Mouse (Mus musculus) heart, embryonic 14.5 days (tissue): ENCODE measurements around the gene Ctnnd2. TPM values are rescaled to one million over a fixed set of nuclear protein-coding genes. Genes with fewer than 3 reads are reported as not detected.

Experiments
- ATAC-seq: fragments of 200-750 bp; cut with Nextera tagmentation; 2 replicates; pipeline ENCODE4 v1.8.0; 2017; ENCODE audit warnings: low read depth, moderate TSS enrichment; ENCODE audit not compliant: insufficient number of reproducible peaks, insufficient read depth, low FRiP score
- H3K27ac ChIP-seq, 2 experiments: fragments of 200-500 bp in 1 of 2; fragments of 300-500 bp in 1 of 2; sonication (generic) in 1 of 2; replicated peaks in 1 of 2; 2 replicates each; pipeline ENCODE4 v1.5.1; 2012 to 2014; ENCODE audit warnings: low read depth in 2 of 2, low read length in 2 of 2, control low read depth in 1 of 2, mild to moderate bottlenecking in 1 of 2, mixed read lengths in 1 of 2; ENCODE audit not compliant: control insufficient read depth in 1 of 2, insufficient read depth in 1 of 2
- H3K27me3 ChIP-seq: fragments of 300-500 bp; sonication (generic); 2 replicates; pipeline ENCODE4 v1.6.1; 2014; ENCODE audit warnings: mild to moderate bottlenecking, low read length, control low read depth; ENCODE audit not compliant: control insufficient read depth, insufficient read depth
- H3K36me3 ChIP-seq: fragments of 300-500 bp; sonication (generic); 2 replicates; pipeline ENCODE4 v1.6.1; 2014; ENCODE audit warnings: mild to moderate bottlenecking, control low read depth, low read length, mixed read lengths; ENCODE audit not compliant: control insufficient read depth, insufficient read depth
- H3K4me1 ChIP-seq, 2 experiments: fragments of 200-500 bp in 1 of 2; fragments of 300-500 bp in 1 of 2; sonication (generic) in 1 of 2; 2 replicates each; pipeline ENCODE4 v1.6.1; 2012 to 2014; ENCODE audit warnings: low read length in 2 of 2, control low read depth in 1 of 2, mixed read lengths in 1 of 2; ENCODE audit not compliant: control insufficient read depth in 2 of 2, insufficient read depth in 2 of 2
- H3K4me2 ChIP-seq: fragments of 300-500 bp; sonication (generic); 2 replicates; pipeline ENCODE4 v1.6.1; 2014; ENCODE audit warnings: mild to moderate bottlenecking, low read length
- H3K4me3 ChIP-seq, 2 experiments: fragments of 200-500 bp in 1 of 2; fragments of 300-500 bp in 1 of 2; sonication (generic) in 1 of 2; 2 replicates each; pipeline ENCODE4 v1.5.1; 2012 to 2014; ENCODE audit warnings: low read length in 2 of 2, mild to moderate bottlenecking in 2 of 2, control low read depth in 1 of 2, low read depth in 1 of 2, moderate library complexity in 1 of 2; ENCODE audit not compliant: control insufficient read depth in 1 of 2, insufficient read depth in 1 of 2
- H3K9ac ChIP-seq: fragments of 300-500 bp; sonication (generic); 2 replicates; pipeline ENCODE4 v1.6.1; 2014; ENCODE audit warnings: mild to moderate bottlenecking, low read length
- H3K9me3 ChIP-seq: fragments of 300-500 bp; sonication (generic); 2 replicates; pipeline ENCODE4 v1.6.1; 2016; ENCODE audit warnings: low read length, control low read depth; ENCODE audit not compliant: control insufficient read depth
- WGBS: fragments of 180-500 bp; shearing (Covaris S2); extraction: QIAGEN DNeasy Blood & Tissue Kit; methylation state at CpG from one replicate; pipeline ENCODE4 v1.1.7; 2014; 5-methylcytosine and 5-hydroxymethylcytosine counted together
- polyA plus RNA-seq: library from polyadenylated mRNA; unstranded; fragments of >200 nt; fragmentation: Nextera tagmentation; extraction: Ambion mirVana; gene quantifications from 2 replicates; pipeline ENCODE4 v1.2.1, GENCODE M21; 2014

The Ctnnd2 gene
- polyA plus RNA-seq, 1 experiment from 2014 or later: 0.61 TPM

GRCm38 (mm10) chr15:30686206-30687101, 514.1 kb downstream of the Ctnnd2 start:
- Histone ChIP-seq H3K4me2 (no peak overlapping the region), H3K9me3 (no peaks in the 10 kb centered on the region), H3K27ac (no peak overlapping the region), H3K36me3 (no peaks in the 10 kb centered on the region), H3K4me3 (no peak overlapping the region), H3K4me1 (no peaks in the 10 kb centered on the region), H3K9ac (no peak overlapping the region), H3K27me3 (no peaks in the 10 kb centered on the region)
- 48% methylated on average over 4 of the region's 4 CpGs for WGBS
- ATAC-seq: no peak

- H3K9ac ChIP-seq: no peak overlapping the region
- no peak overlapping the region for H3K4me3 ChIP-seq
- H3K9me3 ChIP-seq: no peaks in the 10 kb centered on the region
- no peaks in the 10 kb centered on the region for H3K27me3 ChIP-seq
- ATAC-seq: no peak
- H3K4me2 ChIP-seq: no peak overlapping the region
- WGBS: 79% methylated on average over 6 of the region's 6 CpGs
- H3K4me1 ChIP-seq: no peaks in the 10 kb centered on the region; a peak in 1 of 4 replicates
- no peak overlapping the region for H3K27ac ChIP-seq
- H3K36me3 ChIP-seq: no peaks in the 10 kb centered on the region
These were observed 521.4 kb downstream of the Ctnnd2 start for GRCm38 (mm10) chr15:30693754-30694205.

- no peak overlapping the region for H3K27ac ChIP-seq
- no peak overlapping the region for H3K4me3 ChIP-seq
- no peak overlapping the region for H3K4me2 ChIP-seq
- H3K27me3 ChIP-seq: no peaks in the 10 kb centered on the region
- no peak for ATAC-seq
- H3K9me3 ChIP-seq: no peaks in the 10 kb centered on the region
- H3K36me3 ChIP-seq: no peaks in the 10 kb centered on the region
- 83% methylated on average over 1 of the region's 1 CpGs for WGBS
- H3K9ac ChIP-seq: no peak overlapping the region
- no peaks in the 10 kb centered on the region; a peak in 1 of 4 replicates for H3K4me1 ChIP-seq
These were observed 521.9 kb downstream of the Ctnnd2 start for GRCm38 (mm10) chr15:30694286-30694685.

DNA sequence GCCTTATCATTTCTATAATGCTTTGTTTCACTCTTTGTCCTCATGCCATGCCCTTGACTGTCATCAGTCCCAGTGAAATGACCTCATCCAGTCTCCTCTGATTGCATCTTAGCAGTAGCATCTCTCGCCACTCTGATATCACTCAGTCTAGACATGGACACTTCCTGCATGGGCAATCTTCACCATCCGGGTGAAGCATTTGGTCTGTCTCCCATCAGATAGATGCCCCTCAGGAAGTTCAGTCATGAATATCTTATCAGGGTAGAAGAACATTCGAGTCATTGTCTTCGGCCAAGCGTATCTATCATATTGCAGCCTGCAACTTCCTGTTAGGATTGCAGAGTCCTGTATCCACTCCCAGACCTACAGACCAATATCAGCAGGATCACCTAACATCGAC, 523.5 kb downstream of the Ctnnd2 start:
- no peaks in the 10 kb centered on the region for H3K9me3 ChIP-seq

GRCm38 (mm10) chr15:30697356-30697755, 525.0 kb downstream of the Ctnnd2 start:
- ATAC-seq: no peak
- Histone ChIP-seq H3K4me2 (no peak overlapping the region), H3K27ac (no peak overlapping the region), H3K36me3 (no peaks in the 10 kb centered on the region), H3K9ac (no peak overlapping the region), H3K27me3 (no peaks in the 10 kb centered on the region), H3K4me1 (peaks cover 3 to 5% of the 10 kb centered on the region in 2 experiments; a peak in 3 of 4 replicates), H3K4me3 (no peak overlapping the region), H3K9me3 (no peaks in the 10 kb centered on the region)
- 73% methylated on average over 5 of the region's 5 CpGs for WGBS

More for the DNA sequence above, 523.5 kb downstream of the Ctnnd2 start:
- H3K36me3 ChIP-seq: no peaks in the 10 kb centered on the region
- no peak overlapping the region for H3K4me3 ChIP-seq
- H3K9ac ChIP-seq: no peak overlapping the region
- H3K4me2 ChIP-seq: no peak overlapping the region
- 54% methylated on average over 6 of the region's 6 CpGs for WGBS
- ATAC-seq: no peak
- H3K4me1 ChIP-seq: peaks cover 1 to 2% of the 10 kb centered on the region in 2 experiments; a peak in 3 of 4 replicates
- no peak overlapping the region for H3K27ac ChIP-seq
- no peaks in the 10 kb centered on the region for H3K27me3 ChIP-seq

- H3K4me2 ChIP-seq: no peak overlapping the region
- H3K9me3 ChIP-seq: no peaks in the 10 kb centered on the region
- H3K4me1 ChIP-seq: peaks cover 3 to 5% of the 10 kb centered on the region in 2 experiments; a peak in 3 of 4 replicates
- ATAC-seq: no peak
- H3K36me3 ChIP-seq: no peaks in the 10 kb centered on the region
- H3K4me3 ChIP-seq: no peak overlapping the region
- no peak overlapping the region for H3K9ac ChIP-seq
- no peaks in the 10 kb centered on the region for H3K27me3 ChIP-seq
- WGBS: 57% methylated on average over 6 of the region's 6 CpGs
- H3K27ac ChIP-seq: no peak overlapping the region
These were observed 528.4 kb downstream of the Ctnnd2 start for GRCm38 (mm10) chr15:30700762-30701161.

GRCm38 (mm10) chr15:30701592-30701991, 529.2 kb downstream of the Ctnnd2 start:
- Histone ChIP-seq H3K4me3 (no peak overlapping the region), H3K4me2 (no peak overlapping the region), H3K27ac (no peak overlapping the region), H3K36me3 (no peaks in the 10 kb centered on the region), H3K9me3 (no peaks in the 10 kb centered on the region), H3K9ac (no peak overlapping the region), H3K4me1 (peaks cover 3 to 5% of the 10 kb centered on the region in 2 experiments; a peak in 3 of 4 replicates), H3K27me3 (no peaks in the 10 kb centered on the region)
- 73% methylated on average over 5 of the region's 5 CpGs for WGBS
- no peak for ATAC-seq
